Mouse (Mus musculus): ENCODE data around the gene Pitpnm2.
A peak's percentile ranks its signal among the peaks of the same experiment; 100 is the strongest.

DNA sequence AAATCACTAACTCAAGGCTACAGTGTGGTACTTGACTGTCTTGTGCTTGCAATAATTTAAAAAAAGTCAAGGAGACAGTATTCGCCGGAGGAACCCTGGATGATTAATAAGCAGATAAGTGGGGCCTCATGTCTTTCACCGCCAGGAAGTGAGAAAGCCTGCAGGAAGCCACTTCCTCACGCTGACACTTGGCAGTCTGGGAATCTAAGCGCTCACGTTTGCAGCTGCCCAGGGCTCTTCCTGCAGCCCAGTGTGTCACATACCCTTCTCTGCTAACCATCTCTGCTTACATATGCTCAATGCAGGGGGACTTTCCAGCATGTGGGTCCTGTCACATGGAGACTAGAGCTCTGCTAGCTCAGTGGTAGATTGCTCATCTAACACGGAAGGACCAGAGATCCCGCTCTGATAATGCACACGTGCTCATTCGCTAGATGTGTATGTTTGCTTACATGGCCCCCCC lies 174.7 kb downstream of the Pitpnm2 start:
- TF ChIP-seq SIN3A (IDR thresholded peaks at IDR 0.05; ENCODE audit: low read length): peak; percentile 65; the same call in 1 of the 2 replicates
- TF ChIP-seq MYB (IDR thresholded peaks at IDR 0.05; ENCODE audit: low read depth, low read length): no peak

Data from MEL (cell line).